Mouse (Mus musculus): ENCODE data around the gene Sgms1. TPM values are rescaled to one million over a fixed set of nuclear protein-coding genes. Genes with fewer than 3 reads are reported as not detected.

Sgms1 gene
- polyA plus RNA-seq, 2 experiments: 20.8 to 36.8 TPM

- Histone ChIP-seq H3K27me3 (ENCODE audit: control insufficient read depth, insufficient read depth, low read length) (no peaks in the 10 kb centered on the region), H3K36me3 (ENCODE audit: control insufficient read depth, insufficient read depth, low read length) (no peaks in the 10 kb centered on the region), H3K27ac (replicated peaks; ENCODE audit: low read depth, low read length) (no peak overlapping the region), H3K9me3 (ENCODE audit: control insufficient read depth, low read length) (no peaks in the 10 kb centered on the region), H3K4me2 (replicated peaks; ENCODE audit: low read depth, low read length, severe bottlenecking) (no peak overlapping the region), H3K4me3 (replicated peaks; ENCODE audit: low read length) (no peak overlapping the region), H3K9ac (ENCODE audit: low read depth, low read length, severe bottlenecking) (no peak overlapping the region), H3K4me1 (ENCODE audit: control insufficient read depth, insufficient read depth, low read length) (peaks cover 18% of the 10 kb centered on the region)
- DNase-seq (ENCODE audit: low spot score) (no peak), ATAC-seq (ENCODE audit: low FRiP score, low read depth) (no peak)
- WGBS: 87% methylated on average over 3 of the region's 3 CpGs
- no peak for TF ChIP-seq POLR2A (IDR thresholded peaks at IDR 0.05; ENCODE audit: borderline replicate concordance, extremely low read depth, insufficient read depth, insufficient read length)
These were observed 101.7 kb downstream of the Sgms1 start for GRCm38 (mm10) chr19:32287839-32288238.

GRCm38 (mm10) chr19:32285455-32285831 lies 104.1 kb downstream of the Sgms1 start:
- no peak for TF ChIP-seq POLR2A (IDR thresholded peaks at IDR 0.05; ENCODE audit: borderline replicate concordance, extremely low read depth, insufficient read depth, insufficient read length)
- no peak overlapping the region for H3K4me2 ChIP-seq (replicated peaks; ENCODE audit: low read depth, low read length, severe bottlenecking)
- no peaks in the 10 kb centered on the region for H3K27me3 ChIP-seq (ENCODE audit: control insufficient read depth, insufficient read depth, low read length)
- H3K36me3 ChIP-seq (ENCODE audit: control insufficient read depth, insufficient read depth, low read length): no peaks in the 10 kb centered on the region
- H3K4me3 ChIP-seq (replicated peaks; ENCODE audit: low read length): no peak overlapping the region
- WGBS: 26% methylated on average over 3 of the region's 3 CpGs
- DNase-seq (ENCODE audit: low spot score): no peak
- peaks cover 8% of the 10 kb centered on the region for H3K4me1 ChIP-seq (ENCODE audit: control insufficient read depth, insufficient read depth, low read length)
- H3K9ac ChIP-seq (ENCODE audit: low read depth, low read length, severe bottlenecking): no peak overlapping the region
- no peak for ATAC-seq (ENCODE audit: low FRiP score, low read depth)
- H3K27ac ChIP-seq (replicated peaks; ENCODE audit: low read depth, low read length): no peak overlapping the region
- no peaks in the 10 kb centered on the region for H3K9me3 ChIP-seq (ENCODE audit: control insufficient read depth, low read length)

- H3K27ac ChIP-seq (replicated peaks; ENCODE audit: low read depth, low read length): no peak overlapping the region
- ATAC-seq (ENCODE audit: low FRiP score, low read depth) (no peak), DNase-seq (ENCODE audit: low spot score) (no peak)
- H3K4me3 ChIP-seq (replicated peaks; ENCODE audit: low read length): no peak overlapping the region
- TF ChIP-seq POLR2A (IDR thresholded peaks at IDR 0.05; ENCODE audit: borderline replicate concordance, extremely low read depth, insufficient read depth, insufficient read length): no peak
- WGBS: 88% methylated on average over 5 of the region's 5 CpGs
- no peaks in the 10 kb centered on the region for H3K9me3 ChIP-seq (ENCODE audit: control insufficient read depth, low read length)
- no peaks in the 10 kb centered on the region for H3K27me3 ChIP-seq (ENCODE audit: control insufficient read depth, insufficient read depth, low read length)
- no peak overlapping the region for H3K9ac ChIP-seq (ENCODE audit: low read depth, low read length, severe bottlenecking)
- H3K4me1 ChIP-seq (ENCODE audit: control insufficient read depth, insufficient read depth, low read length): peaks cover 8% of the 10 kb centered on the region
- no peak overlapping the region for H3K4me2 ChIP-seq (replicated peaks; ENCODE audit: low read depth, low read length, severe bottlenecking)
- no peaks in the 10 kb centered on the region for H3K36me3 ChIP-seq (ENCODE audit: control insufficient read depth, insufficient read depth, low read length)
These were observed 104.6 kb downstream of the Sgms1 start for GRCm38 (mm10) chr19:32284681-32285454.

GRCm38 (mm10) chr19:32281917-32282316 lies 107.6 kb downstream of the Sgms1 start:
- 59% methylated on average over 4 of the region's 4 CpGs for WGBS

GRCm38 (mm10) chr19:32280380-32280779 lies 109.1 kb downstream of the Sgms1 start:
- Histone ChIP-seq H3K4me3 (replicated peaks; ENCODE audit: low read length) (no peak overlapping the region), H3K4me2 (replicated peaks; ENCODE audit: low read depth, low read length, severe bottlenecking) (no peak overlapping the region), H3K4me1 (ENCODE audit: control insufficient read depth, insufficient read depth, low read length) (peaks cover 12% of the 10 kb centered on the region), H3K27ac (replicated peaks; ENCODE audit: low read depth, low read length) (no peak overlapping the region), H3K9ac (ENCODE audit: low read depth, low read length, severe bottlenecking) (no peak overlapping the region), H3K9me3 (ENCODE audit: control insufficient read depth, low read length) (no peaks in the 10 kb centered on the region), H3K36me3 (ENCODE audit: control insufficient read depth, insufficient read depth, low read length) (no peaks in the 10 kb centered on the region), H3K27me3 (ENCODE audit: control insufficient read depth, insufficient read depth, low read length) (no peaks in the 10 kb centered on the region)
- no peak for DNase-seq (ENCODE audit: low spot score)
- 79% methylated on average over 4 of the region's 4 CpGs for WGBS
- ATAC-seq (ENCODE audit: low FRiP score, low read depth): no peak
- TF ChIP-seq POLR2A (IDR thresholded peaks at IDR 0.05; ENCODE audit: borderline replicate concordance, extremely low read depth, insufficient read depth, insufficient read length): no peak

More at GRCm38 (mm10) chr19:32281917-32282316, 107.6 kb downstream of the Sgms1 start:
- Histone ChIP-seq H3K27ac (replicated peaks; ENCODE audit: low read depth, low read length) (no peak overlapping the region), H3K4me2 (replicated peaks; ENCODE audit: low read depth, low read length, severe bottlenecking) (no peak overlapping the region), H3K9ac (ENCODE audit: low read depth, low read length, severe bottlenecking) (no peak overlapping the region), H3K4me3 (replicated peaks; ENCODE audit: low read length) (no peak overlapping the region), H3K36me3 (ENCODE audit: control insufficient read depth, insufficient read depth, low read length) (no peaks in the 10 kb centered on the region), H3K9me3 (ENCODE audit: control insufficient read depth, low read length) (no peaks in the 10 kb centered on the region), H3K4me1 (ENCODE audit: control insufficient read depth, insufficient read depth, low read length) (peaks cover 8% of the 10 kb centered on the region), H3K27me3 (ENCODE audit: control insufficient read depth, insufficient read depth, low read length) (no peaks in the 10 kb centered on the region)
- TF ChIP-seq POLR2A (IDR thresholded peaks at IDR 0.05; ENCODE audit: borderline replicate concordance, extremely low read depth, insufficient read depth, insufficient read length): no peak
- ATAC-seq (ENCODE audit: low FRiP score, low read depth): no peak
- DNase-seq (ENCODE audit: low spot score): no peak
